Mouse (Mus musculus): Measurements from ENCODE around the gene Pcyt1b.

Pcyt1b gene

DNA sequence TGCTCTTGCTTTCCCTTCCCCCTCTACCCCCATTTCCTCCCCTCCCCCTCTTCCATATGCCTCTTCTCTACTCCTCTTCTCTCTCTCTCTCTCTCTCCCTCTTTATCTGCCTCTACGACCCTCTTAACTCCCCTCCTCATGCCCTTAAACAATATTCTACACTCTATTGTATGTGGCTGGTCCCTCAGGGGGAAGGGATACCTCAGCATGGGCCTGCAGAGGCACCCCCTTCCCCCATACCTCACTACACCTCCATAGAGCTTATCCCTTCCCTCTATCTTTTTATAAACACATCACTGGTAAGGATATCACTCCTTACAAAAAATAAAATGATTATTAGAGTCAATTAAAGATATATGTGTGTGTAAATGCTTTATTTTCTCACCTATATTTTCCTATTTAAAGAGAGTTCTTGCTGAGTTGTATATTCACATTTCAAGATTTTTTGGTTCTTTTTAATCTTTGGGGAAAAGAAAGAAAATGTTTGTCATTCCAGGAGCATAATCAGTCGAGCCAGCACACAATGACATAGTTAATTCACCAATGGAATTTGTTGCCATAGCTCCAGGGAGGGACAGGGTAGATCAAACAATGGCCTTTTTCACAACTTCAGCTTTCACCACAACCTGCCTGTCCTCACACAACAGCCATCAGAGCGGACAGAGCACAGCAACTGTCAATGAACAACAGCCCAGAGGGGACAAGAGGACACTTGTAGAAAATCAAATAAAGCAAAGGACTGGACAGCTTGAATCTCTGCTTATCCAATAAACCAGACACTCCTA lies at the start of gene Pcyt1b:
Gene Pcyt1b (plus strand): TSS at position 646 of the 785 bp plus-strand sequence.
- DNase-seq (ENCODE audit: low spot score in 2 of 2), result no peak

DNA sequence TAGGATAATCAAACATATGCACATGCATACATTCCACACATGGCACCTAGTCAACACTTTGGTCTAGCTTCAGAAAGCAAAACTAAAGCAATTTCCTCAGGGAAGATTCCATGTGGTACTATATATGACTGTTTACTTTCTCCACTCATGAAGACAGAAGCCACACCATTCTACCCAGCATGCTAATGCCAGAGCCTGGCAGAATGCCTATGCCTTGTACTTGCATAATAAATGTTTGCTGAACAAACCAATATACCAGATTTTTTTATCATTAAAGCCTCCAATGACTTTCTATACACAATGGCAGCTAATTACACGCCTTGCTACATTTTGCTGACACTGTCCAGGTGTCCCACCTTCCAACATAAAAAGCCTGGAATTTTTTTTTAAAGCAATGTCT lies 24.4 kb upstream of the Pcyt1b start:
- DNase-seq (ENCODE audit: low spot score in 2 of 2), result no peak

DNA sequence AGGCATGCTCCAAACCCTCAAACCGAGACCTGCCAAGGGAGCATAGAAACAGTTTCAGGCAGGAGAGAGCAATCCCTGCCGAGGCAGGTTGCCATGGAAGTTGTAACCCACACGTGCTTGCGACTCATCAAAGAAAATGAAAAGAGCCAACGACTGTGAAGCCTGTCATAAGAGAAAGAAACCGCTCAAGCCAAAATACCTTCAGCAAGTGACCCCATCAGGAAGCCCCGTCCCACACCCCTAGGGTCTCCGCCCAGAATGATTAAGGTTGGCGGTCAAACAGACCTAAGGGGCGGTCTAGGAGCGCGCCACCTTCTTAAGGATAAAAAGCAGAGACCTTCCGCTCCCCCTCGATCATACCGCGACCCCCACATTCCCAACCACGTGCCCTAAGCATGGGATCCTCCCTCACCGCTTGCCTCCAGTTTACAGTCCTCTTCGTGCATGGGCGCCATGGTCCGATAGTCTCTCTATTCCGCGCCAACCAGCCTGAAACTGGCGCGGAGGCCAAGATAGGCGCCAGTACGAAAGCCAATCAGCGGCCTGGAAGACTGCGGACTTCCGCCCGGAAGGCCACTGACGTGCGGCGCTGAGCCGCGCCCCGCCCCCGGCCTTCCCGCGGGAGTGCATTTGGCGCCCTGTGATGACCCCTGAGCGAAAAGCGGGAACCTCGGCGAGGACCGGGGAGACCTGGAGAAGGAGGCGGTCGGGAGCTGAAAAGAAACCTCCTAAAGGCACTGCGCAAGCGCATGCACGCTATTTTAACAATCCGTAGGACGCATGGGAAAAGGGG lies 22.8 kb upstream of the Pcyt1b start, which contains the start of gene Pola1:
Gene Pola1 (minus strand): TSS at position 499 of the 793 bp plus-strand sequence.
- peak; percentile 54 to 63 for DNase-seq (ENCODE audit: low spot score in 2 of 2)

DNA sequence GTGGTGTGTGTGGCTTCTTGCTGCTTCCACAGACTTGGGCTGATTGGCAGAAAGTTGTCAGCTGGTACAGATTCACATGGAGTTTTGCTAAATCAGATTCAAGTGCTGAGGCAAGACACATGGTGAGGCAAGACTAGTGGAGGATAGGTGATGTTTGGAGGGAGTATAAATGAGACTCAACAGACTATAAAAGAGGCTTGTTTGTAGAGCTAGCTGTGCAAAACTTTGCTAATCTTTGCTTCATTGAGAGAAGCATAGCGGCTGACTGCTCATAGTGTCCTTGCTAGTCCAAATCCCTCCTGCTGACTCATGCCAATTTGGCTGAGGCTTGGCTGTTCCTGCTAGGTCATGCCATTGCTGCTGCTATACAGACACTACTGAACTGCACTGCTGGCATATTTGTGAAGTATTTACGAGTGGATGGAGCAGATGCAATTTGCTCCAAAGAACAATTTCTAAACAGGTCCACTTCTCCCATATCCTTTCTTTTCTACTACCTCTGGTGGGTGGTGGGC lies 19.7 kb upstream of the Pcyt1b start:
- no peak for DNase-seq (ENCODE audit: low spot score in 2 of 2)

DNA sequence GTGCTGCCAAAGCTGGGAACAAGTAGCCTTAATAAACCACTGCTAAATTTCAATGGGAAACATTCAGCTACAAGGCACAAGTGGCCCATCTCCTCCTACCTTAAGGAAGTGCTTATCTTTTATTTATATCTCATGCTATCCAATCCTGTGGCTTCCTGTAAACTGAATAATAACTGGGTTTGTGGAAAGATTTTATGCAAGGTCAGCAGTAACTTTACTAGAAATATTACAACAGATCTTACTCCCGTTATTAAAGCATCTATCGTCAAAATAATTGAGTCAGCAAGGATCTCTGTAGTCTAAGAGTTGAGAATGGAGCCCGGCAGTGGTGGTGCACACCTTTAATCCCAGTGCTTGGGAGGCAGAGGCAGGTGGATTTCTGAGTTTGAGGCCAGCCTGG lies 11.1 kb upstream of the Pcyt1b start:
- DNase-seq (ENCODE audit: low spot score in 2 of 2), result no peak

DNA sequence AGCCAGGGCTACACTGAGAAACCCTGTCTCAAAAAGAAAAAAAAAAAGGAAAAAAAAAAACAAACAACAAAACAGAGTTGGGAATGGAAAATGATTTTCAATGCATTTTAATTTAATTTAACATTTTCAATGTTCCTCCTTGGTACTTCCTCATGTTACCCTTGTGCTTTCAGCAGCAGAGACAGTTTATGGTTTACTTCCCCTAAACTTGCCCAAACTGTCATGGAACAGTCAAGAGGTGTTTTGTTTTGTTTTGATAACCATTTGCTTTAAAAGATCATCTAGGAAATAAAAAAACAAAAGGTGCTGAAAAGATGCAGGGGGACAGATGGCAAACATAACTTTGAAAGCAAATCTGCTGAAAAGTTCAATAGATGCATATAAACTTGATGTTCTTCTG lies 10.6 kb upstream of the Pcyt1b start:
- DNase-seq (ENCODE audit: low spot score in 2 of 2), result no peak

DNA sequence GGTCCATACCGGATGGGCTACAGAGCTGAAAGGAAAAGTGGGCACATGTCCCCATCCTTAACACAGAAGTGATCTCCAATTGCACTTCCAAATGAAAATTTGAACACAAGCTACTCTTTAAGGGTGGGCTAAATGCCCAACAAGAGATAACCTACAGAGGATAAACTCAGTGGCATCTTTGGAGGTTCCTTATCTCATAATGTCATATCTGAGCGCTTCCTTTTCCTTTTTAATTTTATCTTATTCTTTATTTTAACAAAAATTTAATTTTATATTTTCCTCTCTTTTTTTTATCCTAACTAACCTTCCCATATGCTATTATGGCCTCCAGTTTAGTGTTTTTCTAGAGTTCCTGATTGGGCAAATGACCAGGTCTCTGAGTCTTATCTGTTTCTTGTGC lies 3.9 kb upstream of the Pcyt1b start:
- no peak for DNase-seq (ENCODE audit: low spot score in 2 of 2)

DNA sequence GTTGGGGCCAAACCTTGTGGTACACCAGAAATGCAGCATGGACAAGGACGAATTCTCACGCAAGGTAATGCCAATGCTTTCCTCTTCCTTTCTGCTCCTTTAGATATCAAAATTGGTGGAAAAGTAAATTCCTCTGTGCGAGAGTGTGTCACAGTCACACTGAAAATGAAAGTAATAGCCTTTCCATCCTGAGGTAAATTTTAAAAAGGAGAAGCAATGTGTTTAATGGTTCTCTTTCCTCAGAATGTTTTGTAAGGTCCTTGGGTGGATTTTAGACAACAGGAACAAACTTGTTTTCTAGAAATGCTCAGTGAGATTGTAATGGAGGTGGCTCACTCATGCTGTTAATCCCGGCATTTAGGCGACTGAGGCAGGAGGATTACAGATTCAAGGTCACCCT lies 490 bp downstream of the Pcyt1b start:
- no peak for DNase-seq (ENCODE audit: low spot score in 2 of 2)

DNA sequence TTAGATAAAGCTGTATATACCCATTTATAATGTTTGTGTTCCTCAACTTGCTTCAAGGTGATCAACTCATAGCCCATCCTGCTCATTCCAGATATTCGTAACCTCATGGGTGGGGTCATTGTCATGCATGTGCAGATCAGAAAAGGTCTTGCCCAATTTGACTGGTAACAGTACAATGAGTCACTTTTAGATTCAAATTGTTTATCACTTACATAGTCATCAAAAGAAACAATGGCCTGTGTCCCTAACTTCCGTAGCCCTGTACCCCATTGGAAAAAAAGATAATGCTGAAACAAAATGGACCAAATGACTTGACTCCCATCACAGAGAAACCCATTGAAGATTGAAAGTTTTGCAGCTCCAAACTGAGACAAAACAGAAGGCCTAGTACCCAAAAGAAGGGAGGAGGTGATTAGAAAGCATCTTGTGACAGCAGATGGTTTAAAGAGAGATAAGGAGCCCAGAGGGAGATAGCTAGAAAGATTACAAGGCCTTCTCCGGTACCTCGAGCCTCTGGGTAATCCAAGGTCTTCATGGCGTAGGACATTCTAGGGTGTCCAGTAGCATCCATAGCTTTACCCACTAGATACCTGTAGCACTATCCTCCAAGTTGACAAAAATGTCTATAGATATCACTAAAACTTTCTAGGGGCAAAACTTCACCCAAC lies 9.4 kb downstream of the Pcyt1b start:
- DNase-seq (ENCODE audit: low spot score in 2 of 2), result no peak

DNA sequence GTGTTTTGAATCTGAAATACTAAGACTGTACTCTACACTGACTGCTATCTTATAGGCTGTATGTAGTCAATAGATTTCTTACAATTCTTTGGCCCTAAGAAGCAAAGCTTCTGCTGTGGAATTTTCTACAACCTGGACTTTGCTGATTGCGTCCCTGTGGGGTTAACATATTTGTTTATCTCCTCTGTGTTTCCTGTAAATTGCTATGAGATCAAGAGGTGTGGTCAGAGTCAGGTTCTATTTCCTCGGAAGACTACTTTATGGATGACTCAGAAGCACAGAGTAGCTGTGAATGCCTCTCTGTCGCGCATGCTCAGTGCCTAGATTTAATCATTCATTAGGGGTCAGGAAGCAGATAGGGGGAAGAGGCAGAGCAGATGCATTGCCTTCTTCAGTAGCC lies 10.1 kb downstream of the Pcyt1b start:
- no peak for DNase-seq (ENCODE audit: low spot score in 2 of 2)

DNA sequence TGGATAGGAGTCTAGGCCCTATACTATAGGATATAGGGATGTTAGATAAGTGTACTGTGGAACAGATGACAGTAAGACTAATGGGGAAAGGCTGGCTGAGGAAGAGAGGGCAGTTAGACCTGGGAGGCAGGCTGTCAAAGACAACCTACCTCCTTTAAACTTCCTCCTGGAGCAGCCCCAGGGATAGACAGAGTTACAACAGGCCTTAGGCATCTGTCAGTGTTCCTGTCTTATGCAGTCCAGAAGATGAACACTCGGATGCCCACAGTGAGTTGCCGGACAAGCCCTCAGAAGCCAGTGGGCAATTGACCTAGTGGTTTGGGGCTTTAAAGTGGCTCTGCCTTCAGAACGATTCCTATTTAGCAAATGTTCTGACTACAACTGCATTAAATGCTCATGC lies 19.8 kb downstream of the Pcyt1b start:
- no peak for DNase-seq (ENCODE audit: low spot score in 2 of 2)

DNA sequence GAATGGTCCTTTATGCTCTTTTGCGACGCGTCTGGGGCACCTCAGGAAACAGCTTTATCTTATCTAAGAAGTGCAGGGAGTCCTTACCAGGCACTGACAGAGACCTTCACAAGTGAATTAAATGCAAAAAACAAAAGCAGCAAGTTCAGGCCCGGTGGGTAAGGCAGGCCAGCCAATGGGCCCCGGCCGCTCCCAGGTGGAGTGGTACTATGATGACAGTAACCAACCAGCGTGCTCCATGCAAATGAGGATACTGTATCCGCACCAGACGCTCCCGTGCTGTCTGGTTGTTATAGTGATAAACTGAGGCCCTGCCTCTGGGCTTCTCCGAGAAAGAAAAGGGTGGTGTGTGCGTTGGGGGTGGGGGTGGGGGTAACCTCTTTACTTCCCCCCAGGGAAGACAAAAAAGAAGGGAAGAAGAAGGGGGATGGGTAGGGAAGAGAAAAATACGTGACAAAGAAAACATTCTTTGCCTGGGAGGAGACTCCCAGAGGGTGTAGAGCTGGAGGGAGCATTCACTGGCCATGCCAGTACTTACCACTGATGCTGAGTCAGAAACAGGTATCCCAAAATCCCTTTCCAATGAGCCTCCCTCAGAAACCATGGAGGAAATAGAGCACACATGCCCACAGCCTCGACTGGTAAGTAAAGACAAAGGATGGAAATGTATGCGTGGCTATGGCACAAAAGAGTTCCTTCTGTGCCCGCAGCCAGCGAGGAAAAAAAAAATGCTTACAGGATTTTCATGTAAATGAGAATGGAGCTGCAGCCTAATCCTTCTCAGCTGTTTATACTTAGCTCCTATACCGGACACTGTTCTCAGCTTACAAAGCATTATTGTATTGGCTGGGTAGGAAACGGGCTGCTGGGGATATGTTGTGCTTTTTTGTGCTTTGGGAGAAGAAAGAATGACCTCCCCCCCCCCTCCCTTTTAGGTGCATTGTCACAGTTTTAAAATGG lies 20.5 kb downstream of the Pcyt1b start:
- DNase-seq (ENCODE audit: low spot score in 2 of 2), result peak; percentile 42 to 54

DNA sequence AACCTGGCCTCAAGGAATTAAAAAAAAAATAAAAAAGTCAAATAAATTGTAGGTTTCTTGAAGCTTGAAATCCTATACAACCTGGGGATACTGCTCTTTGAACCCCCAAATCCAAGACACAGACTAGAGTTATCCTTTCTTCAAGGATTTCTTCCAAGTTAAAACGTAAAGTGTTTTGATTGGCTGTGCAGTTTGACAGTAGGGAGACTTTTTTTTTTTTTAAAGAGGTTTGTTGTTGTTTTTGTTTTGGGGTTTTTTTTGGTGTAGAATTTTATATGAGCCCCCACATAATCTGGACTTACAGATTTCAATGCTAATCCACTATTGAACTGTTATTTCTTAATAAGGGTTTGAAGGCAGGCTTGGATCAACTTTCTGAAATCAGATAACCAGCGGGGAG lies 21.6 kb downstream of the Pcyt1b start:
- no peak for DNase-seq (ENCODE audit: low spot score in 2 of 2)

DNA sequence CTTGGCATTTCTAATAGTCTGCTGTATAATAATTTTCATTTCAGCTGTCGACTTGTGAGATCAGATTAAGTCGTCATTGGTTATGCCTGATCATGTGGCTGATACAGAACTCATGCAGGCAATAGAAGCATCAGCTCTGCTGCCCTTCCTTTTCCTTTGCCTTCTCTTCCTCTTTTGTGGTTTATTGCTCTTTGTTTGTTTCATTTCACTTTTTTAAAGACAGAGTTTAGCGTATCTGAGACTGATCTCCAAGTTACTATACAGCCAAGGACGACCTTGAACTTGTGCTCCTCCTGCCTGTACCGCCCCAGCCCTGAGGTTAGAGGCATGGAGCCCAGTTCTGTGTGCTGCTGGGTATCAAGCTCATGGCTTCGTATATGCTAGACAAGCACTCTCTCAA lies 34.6 kb downstream of the Pcyt1b start:
- DNase-seq (ENCODE audit: low spot score in 2 of 2), result no peak

DNA sequence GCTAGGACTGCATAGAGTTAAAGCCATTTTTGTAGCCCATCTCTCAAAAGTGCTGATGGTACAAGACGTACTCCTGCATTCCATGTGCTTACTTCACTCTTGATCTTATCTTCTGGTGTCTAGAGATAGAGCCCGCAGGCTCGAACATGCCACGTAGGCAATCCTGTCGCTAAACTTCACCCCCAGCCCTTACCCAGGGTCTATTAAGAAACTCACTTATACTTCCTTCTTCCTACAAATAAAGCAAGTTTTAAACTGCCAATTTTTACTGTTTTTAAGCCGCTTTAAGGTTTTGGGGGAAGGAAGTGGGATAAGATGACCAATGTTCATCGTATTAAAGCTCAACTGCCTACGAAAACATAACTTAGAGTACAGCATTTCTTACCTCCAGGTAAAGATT lies 36.0 kb downstream of the Pcyt1b start:
- DNase-seq (ENCODE audit: low spot score in 2 of 2), result no peak

DNA sequence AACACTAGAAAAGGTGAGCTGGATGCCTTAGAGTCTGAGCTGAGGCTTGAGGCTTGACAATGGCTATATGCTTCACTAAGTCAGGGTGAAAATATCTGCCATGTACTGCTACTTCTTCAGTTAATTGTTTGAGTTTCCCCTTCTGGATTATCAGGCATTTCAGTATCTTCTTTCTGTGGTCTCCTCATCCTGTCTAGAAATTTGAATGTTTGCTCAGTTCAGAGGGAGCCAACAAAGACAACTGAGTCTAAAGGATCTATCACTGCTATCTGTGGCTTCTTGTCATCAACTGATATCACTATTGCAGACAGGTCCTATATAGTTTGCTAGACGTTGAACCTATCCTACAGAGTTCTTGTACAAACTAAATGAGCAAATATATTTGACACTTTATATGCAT lies 42.9 kb downstream of the Pcyt1b start:
- no peak for DNase-seq (ENCODE audit: low spot score in 2 of 2)

DNA sequence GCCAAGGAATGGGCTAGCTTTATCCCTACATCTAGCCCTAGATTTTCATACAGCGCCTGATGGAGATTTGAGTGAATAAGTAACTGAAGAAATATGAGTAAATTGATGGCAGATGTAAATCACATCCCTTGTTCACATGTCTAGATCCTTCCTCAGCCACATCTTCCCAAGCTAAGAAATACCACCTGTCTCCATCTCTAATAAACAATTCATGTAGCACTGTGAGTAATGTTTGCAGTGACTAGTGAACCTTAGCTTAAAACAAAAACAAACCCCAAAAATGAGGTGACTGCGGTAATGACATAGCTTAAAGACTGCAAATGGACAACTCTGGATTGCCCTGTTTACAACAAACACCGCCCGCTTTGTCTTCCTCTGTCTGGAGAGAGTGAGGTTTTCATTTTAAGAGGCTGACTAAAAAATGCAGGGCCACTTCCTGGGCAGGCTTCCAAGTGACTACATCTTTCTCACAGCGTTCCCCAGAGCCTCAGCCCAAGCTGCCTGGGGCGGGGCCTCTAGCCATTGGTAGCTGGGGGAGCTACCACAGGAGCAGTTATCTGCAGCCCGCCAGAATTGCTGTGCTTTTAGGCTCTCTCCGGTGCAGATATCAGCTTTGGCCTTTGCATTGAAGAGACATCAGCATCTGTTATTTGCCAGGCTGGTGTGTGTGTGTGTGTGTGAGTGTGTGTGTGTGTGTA lies 46.0 kb downstream of the Pcyt1b start:
- DNase-seq (ENCODE audit: low spot score in 2 of 2), result peak; percentile 43 to 44

DNA sequence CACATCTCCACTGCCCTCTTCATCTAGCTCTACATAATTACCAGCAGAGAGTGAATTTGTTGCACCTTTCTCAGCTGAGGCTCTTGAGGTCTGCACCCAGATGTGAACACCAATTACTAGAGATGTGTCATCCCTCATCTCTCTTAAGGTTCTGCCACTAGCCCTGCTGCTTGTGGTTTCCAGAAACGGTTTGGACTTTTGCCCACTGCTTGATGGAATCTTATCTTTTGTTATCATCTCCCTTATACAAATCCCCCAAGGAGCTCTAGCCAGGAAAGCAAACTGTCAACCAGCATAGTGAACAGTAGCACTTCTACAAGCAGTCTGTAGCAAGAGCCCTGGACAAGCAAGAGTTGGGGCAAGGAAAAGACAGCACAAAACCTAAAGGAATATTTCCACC lies 57.9 kb downstream of the Pcyt1b start:
- DNase-seq (ENCODE audit: low spot score in 2 of 2), result no peak

DNA sequence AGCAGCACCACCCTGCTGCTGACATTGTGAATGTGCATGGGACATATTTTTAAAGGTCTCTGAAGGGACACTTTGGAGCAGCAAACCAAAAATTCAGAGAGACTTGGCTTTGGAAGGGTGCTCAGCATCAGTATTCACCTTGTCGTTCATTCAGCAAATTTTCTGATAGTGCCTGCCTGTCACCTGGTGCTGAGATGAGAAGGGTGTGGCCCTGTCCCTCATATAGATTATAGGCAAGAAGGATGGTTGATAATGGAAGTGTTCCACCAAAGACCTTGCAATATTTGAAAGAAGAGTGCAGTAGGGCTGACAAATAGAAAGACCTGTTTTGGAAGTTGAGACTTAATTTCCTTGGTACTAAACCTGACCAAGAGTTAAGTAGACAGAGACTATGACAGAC lies 74.9 kb downstream of the Pcyt1b start:
- no peak for DNase-seq (ENCODE audit: low spot score in 2 of 2)

DNA sequence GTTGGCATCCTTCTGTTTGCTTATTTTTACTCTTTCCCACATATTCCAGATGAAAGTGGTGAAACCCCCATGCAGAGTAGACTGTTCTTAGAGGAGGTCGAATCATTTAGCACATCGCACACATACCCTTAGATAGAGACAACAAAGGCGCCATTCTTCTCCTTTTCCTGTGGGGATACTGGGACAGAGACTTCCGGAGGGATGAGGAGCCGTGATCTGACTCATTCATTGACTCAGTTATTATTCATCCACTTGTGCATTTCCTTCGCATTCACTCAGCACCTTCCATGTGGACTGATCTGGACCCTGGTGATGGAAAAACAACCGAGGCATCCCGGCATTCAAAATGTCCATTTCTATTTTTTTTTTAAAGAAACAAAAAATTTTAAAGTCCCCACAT lies 76.2 kb downstream of the Pcyt1b start:
- no peak for DNase-seq (ENCODE audit: low spot score in 2 of 2)

DNA sequence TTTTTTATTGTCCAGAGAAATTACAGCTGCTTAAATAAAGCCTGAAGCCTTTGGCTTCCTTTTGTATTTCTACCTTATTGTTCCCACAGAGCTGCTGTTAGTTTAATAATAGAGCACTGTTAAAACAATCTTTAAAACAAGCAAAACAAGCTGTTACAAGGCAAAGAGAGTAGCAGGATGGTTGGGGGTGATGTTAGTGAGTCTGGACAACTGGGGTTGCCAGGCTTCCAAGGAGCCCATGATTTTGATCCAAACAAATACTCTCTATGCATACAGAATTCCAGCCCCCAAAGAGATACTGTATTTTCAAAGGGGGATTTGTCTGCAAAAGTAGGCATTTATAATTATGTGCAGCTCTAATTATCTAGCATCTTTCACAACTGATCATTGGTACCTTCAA lies 77.7 kb downstream of the Pcyt1b start:
- DNase-seq (ENCODE audit: low spot score in 2 of 2), result no peak

Measured in spleen, postnatal 14 days (tissue).